Mouse (Mus musculus): ENCODE measurements around the gene B4galnt3. TPM values are rescaled to one million over a fixed set of nuclear protein-coding genes. Genes with fewer than 3 reads are reported as not detected.

B4galnt3 gene
- total RNA-seq, 2 experiments from 2014 or later = 0.26 to 0.58 TPM

DNA sequence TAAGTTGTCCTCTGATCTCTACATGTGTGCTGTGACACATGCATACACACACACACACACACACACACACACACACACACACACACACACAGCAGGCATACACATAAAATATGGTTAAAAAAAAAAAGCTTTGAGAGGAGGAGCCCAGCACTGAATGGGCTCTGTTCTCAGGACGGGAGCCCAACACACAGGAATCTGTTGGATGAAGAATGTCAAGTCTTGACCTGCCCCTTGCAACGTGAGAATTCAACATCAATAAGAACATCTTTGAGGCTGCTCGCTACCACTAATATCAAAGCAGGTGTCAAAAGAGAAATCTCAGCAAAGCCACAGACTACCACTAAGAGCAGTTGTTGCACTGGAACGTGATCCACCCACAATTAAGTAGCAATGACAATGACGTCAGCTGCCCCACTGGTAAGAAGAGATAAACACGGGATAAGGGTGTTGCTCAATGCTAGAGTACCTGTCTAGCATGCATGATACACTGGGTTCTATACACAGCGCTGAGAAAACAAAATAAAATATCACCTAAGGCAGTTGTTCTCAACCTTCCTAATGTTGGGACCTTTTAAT, 17.4 kb downstream of the B4galnt3 start:
- ATAC-seq (replicated peaks; ENCODE audit: low FRiP score, poor library complexity, severe bottlenecking) = no peak

DNA sequence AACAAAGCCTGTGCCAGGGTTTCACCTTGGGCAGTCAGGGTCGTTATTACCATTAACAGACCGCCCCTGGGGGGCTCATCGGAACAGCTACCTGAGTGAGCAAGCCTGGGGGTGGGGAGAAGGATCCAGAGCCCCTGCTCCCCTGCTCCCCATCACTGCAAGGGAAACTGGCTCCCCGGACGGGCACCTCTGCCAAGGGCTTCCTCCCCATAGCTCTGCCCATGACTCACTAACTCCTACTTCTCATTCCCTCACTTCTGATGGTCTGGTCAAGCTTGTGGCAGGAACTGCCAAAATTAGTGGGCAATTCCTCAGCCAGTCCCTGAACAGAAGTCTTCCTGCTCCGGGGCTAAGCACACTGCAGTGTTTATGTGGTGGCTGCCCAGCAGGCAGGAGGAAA, 19.1 kb downstream of the B4galnt3 start:
- ATAC-seq (replicated peaks; ENCODE audit: low FRiP score, poor library complexity, severe bottlenecking) = no peak

DNA sequence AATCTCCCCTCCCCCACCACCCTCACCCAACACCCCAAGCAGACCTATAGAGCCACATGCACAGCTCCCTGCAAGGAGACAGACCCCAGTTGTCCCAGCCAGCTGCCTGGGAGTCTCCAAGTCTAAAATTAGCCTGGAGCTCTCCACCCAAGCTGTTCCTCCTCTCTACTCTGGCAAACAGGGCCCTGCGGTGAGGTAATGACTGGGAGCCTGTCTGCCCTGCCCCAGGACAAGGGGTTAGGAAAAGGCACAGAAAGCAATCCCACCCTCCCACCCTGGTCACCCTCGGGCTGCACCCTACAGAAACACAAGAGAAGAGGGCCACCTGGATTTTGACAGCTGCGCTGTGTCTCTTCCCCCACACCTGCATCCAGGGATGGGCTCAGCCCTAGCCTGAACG, 19.5 kb downstream of the B4galnt3 start:
- no peak for ATAC-seq (replicated peaks; ENCODE audit: low FRiP score, poor library complexity, severe bottlenecking)

DNA sequence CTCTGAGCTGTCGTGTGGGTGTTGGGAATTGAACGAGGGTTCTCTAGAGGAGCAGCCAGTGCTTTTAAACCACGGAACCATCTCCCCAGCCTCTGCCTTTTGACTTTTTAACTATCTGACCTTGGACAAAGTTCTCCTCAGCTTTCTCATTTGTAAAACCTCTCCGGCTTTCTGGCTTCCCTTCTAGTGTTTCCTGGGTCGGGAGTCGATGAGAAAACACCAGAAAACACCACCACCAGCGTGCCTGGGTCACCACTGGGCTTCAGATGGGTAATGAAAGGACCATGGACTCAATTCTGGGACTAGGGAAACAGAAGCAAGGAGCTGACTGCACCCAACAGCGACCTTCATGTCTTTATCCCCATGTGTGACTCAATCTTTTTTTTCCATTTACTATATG, 20.2 kb downstream of the B4galnt3 start:
- no peak for ATAC-seq (replicated peaks; ENCODE audit: low FRiP score, poor library complexity, severe bottlenecking)

DNA sequence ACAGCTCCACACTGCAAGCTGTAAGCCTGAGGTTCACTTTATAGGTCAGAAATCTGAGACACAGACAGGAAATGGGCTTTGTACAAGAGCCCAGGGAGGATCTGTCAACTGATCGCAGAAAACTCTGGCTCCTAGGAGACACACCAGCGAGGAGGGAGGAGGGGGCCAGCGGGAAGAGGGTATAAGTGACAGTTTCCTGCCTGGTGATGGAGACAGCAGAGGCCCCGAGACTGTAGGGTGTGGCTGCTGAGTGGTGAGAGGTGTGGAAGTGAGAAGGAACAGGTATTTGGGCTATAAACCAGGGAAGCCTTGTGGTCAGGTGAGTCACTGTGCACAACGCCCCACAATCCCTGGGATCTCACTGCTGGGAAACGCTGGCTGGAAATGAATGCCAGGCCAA, 30.2 kb downstream of the B4galnt3 start:
- ATAC-seq (replicated peaks; ENCODE audit: low FRiP score, poor library complexity, severe bottlenecking) = no peak

DNA sequence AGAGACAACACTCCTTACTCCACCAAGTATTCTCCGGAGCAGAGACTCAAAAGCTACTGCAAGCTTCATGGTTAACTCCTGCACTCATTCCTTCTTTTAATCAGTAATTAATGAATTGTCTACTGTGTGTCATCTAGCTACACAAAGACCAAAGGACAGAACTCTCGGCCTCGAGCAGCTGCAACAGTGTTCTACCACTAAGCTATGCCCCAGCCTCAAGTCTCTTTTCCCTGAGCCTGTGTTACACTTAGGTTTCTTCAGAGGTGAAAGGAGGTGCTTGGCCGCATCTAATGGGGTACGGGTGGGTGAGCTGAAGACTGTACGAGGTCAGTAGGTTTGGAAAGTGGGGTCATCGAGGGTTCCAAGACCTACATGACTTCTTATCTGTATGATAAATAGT, 30.8 kb downstream of the B4galnt3 start:
- no peak for ATAC-seq (replicated peaks; ENCODE audit: low FRiP score, poor library complexity, severe bottlenecking)

DNA sequence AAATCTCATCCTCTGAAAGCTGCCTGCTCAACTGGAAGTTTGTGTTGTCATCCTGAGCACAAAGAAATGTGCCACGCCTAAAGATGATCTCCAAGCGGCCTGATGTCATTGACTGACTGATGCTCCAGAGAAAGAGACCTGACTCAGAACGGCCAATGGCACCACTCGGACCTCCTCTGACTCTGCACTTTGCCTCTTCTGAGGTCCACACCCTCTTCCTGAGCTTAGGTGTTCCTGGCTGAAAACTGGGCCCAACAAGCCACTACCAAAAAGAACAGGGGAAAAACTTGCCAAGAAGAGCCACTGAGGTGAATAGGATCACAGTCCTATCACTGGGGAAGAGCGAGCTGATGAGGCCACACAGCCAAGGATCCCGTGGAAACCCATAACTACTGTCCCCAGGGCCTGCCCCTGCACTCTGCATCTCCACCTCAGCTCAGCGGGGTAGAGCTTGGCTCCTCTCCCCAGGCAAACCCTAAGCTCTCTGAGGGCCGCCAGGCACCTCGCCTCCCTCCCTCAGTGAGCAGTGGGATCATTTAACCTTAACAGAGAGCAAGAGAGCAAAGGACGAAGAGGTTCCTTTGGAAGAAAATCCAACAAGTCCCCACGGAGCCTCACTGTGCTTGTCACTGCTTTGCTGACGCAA, 31.4 kb downstream of the B4galnt3 start:
- ATAC-seq (replicated peaks; ENCODE audit: low FRiP score, poor library complexity, severe bottlenecking) = no peak

DNA sequence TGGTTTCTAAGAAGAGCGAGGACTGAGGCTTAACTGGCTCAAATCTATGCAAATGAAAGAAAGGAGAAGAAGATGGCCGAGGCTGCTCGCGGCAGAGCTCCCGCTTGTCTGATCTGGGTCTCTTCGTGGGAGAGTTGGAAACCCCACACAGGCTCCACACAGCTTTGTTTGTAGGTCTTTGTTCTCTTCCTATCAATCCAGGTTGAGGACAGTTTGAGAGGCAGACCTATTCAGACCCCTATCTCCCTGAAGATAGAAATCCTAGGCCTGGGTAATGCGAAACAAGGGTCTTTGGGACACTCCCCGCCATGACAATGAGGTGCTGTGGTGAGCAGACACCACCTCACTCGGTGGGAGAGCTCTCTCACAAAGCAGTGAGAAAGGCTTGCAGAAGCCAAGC, 34.9 kb downstream of the B4galnt3 start:
- ATAC-seq (replicated peaks; ENCODE audit: low FRiP score, poor library complexity, severe bottlenecking) = no peak

DNA sequence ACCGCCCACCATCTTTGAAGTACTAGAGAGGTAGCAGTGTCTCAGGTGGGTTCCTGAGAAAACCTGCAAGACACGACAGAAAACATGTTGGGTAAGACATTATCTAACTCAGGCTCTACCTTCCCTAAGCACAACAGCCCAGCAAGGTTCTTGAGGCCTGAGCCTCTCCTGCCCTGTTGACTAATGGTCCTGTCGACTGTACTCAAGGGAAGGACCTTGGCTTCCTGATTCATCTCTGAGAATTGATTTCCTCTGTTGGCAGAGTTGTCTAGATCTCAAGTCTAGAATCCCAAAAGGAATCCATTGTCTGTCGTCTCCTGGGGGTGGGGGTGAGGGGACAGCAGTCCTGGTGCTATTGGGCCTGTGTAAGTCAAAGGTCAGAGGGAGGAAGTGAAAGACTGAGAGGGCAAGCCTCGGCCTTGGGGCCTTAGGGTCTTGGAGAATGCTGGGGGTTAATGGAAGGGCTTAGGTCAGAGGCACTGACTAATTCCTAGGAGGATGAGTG, 37.9 kb downstream of the B4galnt3 start:
- no peak for ATAC-seq (replicated peaks; ENCODE audit: low FRiP score, poor library complexity, severe bottlenecking)

DNA sequence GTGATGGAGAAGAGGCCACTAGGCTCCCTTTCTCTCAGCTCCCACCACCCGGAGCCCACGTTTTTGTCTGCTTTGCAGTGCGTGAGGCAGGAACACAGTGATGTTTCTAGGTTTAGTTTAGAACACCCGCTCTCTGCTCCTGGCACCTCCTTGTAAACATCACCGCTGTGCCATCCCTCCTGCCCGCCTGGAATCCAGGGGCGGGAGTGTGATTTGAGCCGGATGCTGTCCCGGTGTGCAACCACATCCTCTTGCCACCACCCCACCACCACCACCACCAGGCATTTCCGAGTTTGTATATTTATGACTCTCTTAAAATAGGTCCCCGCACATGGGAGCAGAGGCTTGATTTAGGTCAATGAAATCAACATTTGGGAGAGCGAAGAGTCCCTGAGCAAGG, 38.7 kb downstream of the B4galnt3 start:
- no peak for ATAC-seq (replicated peaks; ENCODE audit: low FRiP score, poor library complexity, severe bottlenecking)

DNA sequence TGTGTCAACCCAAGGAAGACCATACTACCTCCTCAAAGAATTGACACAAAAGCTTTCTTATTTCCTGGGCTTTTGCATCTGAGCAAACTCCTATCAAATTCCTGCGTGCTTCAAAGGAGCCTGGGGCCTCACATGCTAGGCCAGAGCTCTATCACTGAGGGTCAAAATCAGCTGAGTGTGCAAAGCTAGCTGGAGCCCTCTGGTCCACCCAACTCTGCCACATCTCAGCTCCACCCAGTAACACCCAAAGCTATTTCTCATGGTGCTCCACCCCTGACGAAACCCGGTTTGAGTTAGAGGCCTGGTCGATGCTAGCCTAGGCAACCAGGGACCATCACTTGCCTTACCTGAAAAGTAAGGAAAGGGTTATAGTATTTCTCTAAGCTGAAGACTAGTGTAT, 39.2 kb downstream of the B4galnt3 start:
- no peak for ATAC-seq (replicated peaks; ENCODE audit: low FRiP score, poor library complexity, severe bottlenecking)

DNA sequence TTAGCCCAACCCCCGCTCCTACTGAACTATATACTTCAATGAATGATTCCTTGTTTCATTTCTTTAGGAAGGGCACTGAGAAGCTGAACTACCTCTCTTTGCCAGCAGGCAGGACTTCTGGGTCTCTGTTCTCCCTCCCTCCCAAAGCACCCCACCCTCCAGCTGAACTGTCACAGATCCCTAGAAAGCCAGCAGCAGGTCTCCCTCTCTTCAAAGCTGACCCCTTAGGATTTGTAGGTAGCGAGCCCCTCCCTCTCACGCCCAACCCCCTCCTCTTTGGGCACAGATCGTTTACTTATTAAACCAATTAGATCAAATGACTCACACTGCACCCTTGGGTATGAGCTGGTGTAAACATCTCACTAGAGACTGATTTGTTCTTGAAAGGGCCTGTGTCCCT, 39.7 kb downstream of the B4galnt3 start:
- ATAC-seq (replicated peaks; ENCODE audit: low FRiP score, poor library complexity, severe bottlenecking) = no peak

DNA sequence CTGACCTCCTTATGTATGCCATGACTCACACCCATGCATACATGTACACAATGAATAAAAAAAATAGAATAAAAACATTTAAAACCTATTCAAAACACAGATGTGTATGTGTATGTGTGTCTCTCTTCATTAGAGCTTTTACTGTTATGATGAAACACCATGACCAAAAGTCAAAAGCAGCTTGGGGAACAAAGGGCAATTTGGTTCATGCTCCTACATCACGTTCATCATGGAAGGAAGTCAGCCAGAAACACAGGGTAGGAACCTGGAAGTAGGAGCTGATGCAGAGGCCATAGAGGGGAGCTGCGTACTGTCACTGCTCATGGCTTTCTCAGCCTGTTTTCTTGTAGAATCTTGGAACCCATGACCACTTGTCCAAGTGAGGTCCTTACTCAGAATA, 41.6 kb downstream of the B4galnt3 start:
- no peak for ATAC-seq (replicated peaks; ENCODE audit: low FRiP score, poor library complexity, severe bottlenecking)

DNA sequence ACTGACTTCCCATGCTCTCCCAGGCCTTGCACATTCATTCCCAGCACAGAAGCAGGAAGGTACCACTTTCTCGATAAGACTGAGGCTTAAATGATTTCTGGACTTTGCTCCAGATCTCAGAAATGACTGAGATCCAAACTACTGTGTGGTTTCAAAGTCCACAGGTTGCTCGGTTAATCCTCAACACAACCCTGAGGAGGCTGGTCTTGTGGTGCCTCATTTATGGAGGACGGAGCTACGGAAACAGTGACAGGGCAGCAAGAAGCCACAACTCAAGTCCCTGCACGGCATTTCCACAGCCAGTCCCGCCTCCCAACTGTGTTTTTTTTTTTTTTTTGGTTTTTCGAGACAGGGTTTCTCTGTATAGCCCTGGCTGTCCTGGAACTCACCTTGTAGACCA, 43.3 kb downstream of the B4galnt3 start:
- ATAC-seq (replicated peaks; ENCODE audit: low FRiP score, poor library complexity, severe bottlenecking) = no peak

DNA sequence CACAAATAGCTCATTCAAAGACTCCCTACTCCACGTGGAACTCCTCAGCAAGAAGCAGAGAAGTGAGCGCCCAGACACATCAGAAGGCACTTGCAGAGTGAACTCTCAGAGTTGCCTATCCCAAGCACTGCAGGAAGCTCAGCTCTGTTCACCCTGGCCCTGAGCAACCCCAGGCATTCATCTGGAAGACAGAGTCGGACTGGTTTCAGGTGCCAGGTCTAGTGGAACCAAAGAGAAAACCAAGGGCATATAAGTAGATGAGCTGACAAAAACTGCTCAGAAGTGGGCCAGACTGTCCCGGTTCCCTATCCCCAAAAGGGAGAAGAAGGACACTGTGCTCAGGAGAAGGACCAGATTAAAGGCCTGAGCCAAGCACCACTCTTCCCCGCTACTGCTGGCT, 44.5 kb downstream of the B4galnt3 start:
- no peak for ATAC-seq (replicated peaks; ENCODE audit: low FRiP score, poor library complexity, severe bottlenecking)

DNA sequence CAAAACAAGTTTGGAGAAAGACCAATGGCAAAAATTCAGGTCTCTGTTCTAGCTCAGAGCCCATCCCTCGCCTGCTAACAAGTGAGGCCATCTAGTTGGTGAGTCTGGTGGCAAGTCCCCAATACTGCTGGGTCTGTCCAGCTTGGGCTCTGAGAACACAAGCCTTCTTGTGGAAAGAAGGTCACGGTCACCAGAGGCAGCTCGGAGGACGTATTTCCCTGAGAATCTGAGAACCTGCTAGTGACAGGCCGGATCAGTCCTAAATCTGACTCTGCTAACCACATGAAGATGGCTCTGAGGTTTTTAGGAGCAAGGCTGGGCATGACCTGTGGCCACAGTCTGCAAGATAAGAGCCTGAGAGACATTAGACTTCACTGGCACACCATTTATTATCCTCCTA, 47.7 kb downstream of the B4galnt3 start:
- no peak for ATAC-seq (replicated peaks; ENCODE audit: low FRiP score, poor library complexity, severe bottlenecking)

DNA sequence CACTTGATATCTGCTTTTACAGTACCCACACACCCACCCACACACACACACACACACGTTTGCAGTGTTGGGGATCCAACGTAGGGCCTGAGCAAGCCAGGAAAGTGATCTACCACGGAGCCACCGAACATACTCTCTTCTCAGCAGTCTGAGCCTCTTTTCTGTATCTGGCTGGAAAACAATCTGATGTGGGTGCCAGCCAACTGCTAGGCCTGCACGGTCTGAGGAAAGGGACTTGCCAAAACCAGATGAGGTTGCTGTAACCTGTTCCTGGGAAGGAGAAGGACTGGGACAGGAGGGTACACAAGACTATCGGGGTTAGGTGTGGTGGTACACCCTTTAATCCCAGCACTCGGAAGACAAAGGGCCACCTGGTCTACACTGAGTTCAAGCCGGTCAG, 51.1 kb downstream of the B4galnt3 start:
- no peak for ATAC-seq (replicated peaks; ENCODE audit: low FRiP score, poor library complexity, severe bottlenecking)

DNA sequence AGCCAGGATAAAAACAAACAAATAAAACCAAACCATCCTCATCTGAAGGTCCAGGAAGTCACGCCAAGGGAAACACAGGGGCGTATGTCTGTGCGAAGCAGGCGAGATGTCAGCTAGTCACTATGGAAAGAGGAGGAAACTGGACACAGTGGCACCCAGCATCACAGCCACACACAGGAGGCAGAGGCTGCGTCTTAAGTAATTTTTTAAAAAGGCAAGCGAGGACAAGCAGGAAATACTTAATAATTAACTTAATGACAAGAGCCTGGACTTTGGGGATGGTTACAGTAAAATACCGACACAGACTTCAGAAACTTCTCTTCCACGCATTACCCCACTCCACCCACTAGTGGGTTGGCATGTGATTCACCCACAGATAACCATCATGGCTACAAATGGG, 51.8 kb downstream of the B4galnt3 start:
- ATAC-seq (replicated peaks; ENCODE audit: low FRiP score, poor library complexity, severe bottlenecking) = no peak

DNA sequence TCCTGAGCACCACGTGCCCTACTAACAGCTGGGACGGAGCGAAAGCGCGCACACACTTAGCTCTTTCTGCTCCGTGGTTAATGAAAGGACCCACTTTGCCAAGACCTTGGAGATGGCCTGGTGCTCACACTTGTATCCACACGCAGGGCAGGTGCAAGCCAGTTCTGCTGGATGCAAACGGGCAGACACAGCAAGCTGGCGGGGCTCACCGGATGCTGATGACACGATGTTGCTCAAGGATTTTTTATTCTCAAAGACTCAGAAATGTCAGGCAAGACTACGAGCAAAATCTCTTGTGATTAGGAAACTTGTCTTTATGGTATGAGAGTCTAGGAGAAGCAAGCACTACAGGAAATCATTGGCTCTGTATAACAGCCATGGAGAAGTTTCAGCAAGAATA, 52.9 kb downstream of the B4galnt3 start:
- ATAC-seq (replicated peaks; ENCODE audit: low FRiP score, poor library complexity, severe bottlenecking) = no peak

DNA sequence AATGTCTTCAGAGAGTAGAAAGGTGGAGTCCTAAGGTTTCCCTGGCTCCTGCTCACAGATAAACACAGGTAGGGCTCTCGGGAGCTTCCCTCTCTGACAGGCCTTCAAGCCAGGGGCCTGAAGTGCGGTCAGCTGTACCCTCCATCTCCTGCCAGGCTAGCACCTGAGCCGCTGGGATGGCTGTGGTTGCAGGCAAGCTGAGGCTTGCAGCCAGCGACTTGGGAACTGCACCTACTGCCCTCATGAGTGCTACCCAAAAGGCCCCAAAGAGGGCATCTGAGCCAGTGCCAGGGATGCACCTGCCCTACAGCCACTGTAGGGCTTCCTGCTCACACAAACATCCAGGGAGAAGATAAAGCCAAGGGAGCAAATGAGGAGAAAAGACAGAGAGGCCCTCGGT, 53.9 kb downstream of the B4galnt3 start:
- ATAC-seq (replicated peaks; ENCODE audit: low FRiP score, poor library complexity, severe bottlenecking) = no peak

DNA sequence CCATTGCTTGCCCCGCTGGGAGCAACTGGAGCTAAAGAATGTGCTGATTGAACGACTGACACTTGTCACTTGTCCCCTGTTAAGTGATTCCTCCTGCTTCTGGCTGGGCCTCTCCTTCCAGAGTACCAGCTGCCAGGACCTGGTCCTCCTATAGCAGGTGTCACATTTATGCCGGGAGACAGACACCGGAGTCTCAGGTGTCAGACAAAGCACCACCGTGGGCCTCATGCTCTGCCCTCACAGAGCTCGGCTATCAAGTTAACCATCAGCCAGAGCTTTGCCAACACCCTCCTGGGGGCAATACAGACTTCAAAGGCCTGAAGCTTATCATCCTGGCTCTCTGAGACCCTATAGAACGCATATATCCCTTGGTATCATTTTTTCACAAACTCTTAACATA, 58.5 kb downstream of the B4galnt3 start:
- ATAC-seq (replicated peaks; ENCODE audit: low FRiP score, poor library complexity, severe bottlenecking) = no peak

DNA sequence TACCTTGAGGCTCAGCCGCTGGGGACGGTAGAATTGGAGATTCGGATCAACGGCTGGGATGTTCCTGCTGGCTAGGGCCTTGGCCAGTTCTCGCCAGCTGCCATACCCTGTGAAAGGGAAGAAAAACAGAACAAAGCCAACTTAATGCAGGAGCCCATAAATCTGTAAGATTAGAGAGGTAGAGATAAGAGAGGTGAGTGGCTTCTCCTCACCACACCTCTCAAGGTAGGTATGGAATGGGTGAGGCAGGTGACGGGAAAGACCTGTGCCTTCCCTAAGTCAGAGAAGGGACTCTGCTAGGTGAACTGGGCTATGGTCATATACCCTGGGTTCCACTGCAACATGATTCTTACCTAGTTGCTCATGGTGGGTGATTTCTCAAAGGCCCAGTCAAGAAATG, 61.5 kb downstream of the B4galnt3 start:
- ATAC-seq (replicated peaks; ENCODE audit: low FRiP score, poor library complexity, severe bottlenecking) = no peak
